Mouse (Mus musculus): Measurements from ENCODE around the gene Riox1. TPM values are rescaled to one million over a fixed set of nuclear protein-coding genes. Genes with fewer than 3 reads are reported as not detected.
"Not testable (repeated sequence)": the region's sequence is repeated elsewhere in the genome, so short reads cannot be mapped to it uniquely, and the experiment has no call there.

Gene Riox1
- total RNA-seq, 1 experiment: 22.6 TPM

DNA sequence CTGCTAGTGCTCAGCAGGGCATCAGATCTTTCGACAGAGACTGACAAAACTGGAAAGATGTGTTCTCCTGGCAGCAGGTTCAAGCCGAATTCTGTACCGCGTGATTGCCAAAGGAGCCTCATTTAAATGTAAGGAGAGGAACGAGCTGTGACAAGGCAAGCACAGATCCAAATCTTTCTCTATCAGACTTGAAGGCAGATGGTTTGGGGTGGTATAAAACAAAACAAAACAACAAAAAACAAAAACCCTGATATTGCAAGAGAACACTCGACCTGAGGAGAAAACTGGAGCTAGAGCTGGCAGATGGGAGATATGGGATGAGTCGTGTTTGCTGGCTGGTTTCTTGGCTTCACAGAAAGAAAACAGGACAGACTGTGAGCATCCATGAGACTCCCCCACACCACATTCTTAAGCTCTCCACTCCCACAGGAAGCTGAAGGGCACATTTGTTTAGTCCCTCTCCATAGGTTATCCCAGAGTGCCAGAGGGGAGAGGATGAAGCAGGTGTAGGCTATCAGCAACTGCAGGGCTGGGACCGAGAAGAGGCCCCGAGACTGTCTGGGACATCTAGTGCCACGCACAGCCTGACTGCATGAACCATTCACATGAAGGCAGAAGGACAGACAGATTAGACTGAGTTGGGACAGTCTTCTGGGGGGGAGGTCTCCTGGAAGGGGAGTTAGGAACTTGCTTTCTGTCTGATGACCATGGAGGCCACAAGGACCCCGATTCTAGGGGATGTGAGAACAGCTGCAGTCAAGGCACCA, 48.1 kb downstream of the Riox1 start:
- no peak overlapping the region for H3K9ac ChIP-seq (ENCODE audit: insufficient read depth, low read depth, low read length, poor library complexity, severe bottlenecking)
- no peak overlapping the region for H3K4me3 ChIP-seq (ENCODE audit: insufficient read depth in 1 of 2, low read depth in 1 of 2, low read length in 2 of 2, poor library complexity in 1 of 2, severe bottlenecking in 1 of 2)
- no peak for TF ChIP-seq ZC3H11A (IDR thresholded peaks at IDR 0.05; ENCODE audit: borderline replicate concordance, low read depth, low read length)
- TF ChIP-seq ZNF384 (IDR thresholded peaks at IDR 0.05; ENCODE audit: low read depth, low read length): no peak
- no peak for TF ChIP-seq MAFK (IDR thresholded peaks at IDR 0.05; ENCODE audit: insufficient read depth, low read depth, low read length)
- no peak for TF ChIP-seq HCFC1 (IDR thresholded peaks at IDR 0.05; ENCODE audit: borderline replicate concordance, insufficient read depth, low read length)
- no peak for TF ChIP-seq CHD2 (IDR thresholded peaks at IDR 0.05; ENCODE audit: low read depth, low read length)
- peaks cover 2% of the 10 kb centered on the region; the same call in 1 of the 2 replicates for H3K9me3 ChIP-seq (ENCODE audit: control insufficient read depth, insufficient read depth, low read depth, low read length)
- no peaks in the 10 kb centered on the region for H3K36me3 ChIP-seq (ENCODE audit: control insufficient read depth, insufficient read depth, low read length, poor library complexity, severe bottlenecking)
- in situ Hi-C loops (cut with MboI; ENCODE audit: low sequenced_read_pairs in 2 of 2, unreplicated experiment in 2 of 2): no loop called here
- H3K27ac ChIP-seq (ENCODE audit: insufficient read depth, low read depth, low read length, poor library complexity, severe bottlenecking): no peak overlapping the region
- no peak for DNase-seq (ENCODE audit: low read depth, low spot score)
- H3K4me1 ChIP-seq (ENCODE audit: control insufficient read depth in 2 of 2, insufficient read depth in 2 of 2, low read length in 2 of 2, poor library complexity in 1 of 2): no peaks in the 10 kb centered on the region; a peak in 1 of 4 replicates

DNA sequence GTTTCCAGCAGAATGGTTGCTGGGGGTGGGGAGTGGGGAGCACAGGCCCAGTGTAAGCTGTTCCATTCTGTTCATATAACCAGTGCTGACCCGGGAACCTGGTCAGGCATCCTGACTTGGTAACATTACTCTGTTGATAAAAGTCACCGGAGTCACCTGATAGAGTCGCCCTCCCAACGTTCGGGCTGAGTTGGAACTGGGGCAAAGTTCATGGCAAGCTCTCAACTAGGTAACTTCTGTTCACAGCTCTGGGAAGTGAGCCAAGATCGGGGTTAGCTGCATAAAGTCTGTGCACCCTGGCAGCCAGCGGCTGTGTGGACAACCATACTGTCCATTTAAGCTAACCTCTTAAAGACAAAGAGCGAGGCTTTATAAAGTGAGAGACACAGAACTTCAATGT, 48.8 kb downstream of the Riox1 start:
- H3K9me3 ChIP-seq (ENCODE audit: control insufficient read depth, insufficient read depth, low read depth, low read length); in situ Hi-C loops (cut with MboI; ENCODE audit: low sequenced_read_pairs in 2 of 2, unreplicated experiment in 2 of 2); H3K4me1 ChIP-seq (ENCODE audit: control insufficient read depth in 2 of 2, insufficient read depth in 2 of 2, low read length in 2 of 2, poor library complexity in 1 of 2); H3K9ac ChIP-seq (ENCODE audit: insufficient read depth, low read depth, low read length, poor library complexity, severe bottlenecking); DNase-seq (ENCODE audit: low read depth, low spot score); H3K27ac ChIP-seq (ENCODE audit: insufficient read depth, low read depth, low read length, poor library complexity, severe bottlenecking); H3K4me3 ChIP-seq (ENCODE audit: insufficient read depth in 1 of 2, low read depth in 1 of 2, low read length in 2 of 2, poor library complexity in 1 of 2, severe bottlenecking in 1 of 2); H3K36me3 ChIP-seq (ENCODE audit: control insufficient read depth, insufficient read depth, low read length, poor library complexity, severe bottlenecking): not testable (repeated sequence)

DNA sequence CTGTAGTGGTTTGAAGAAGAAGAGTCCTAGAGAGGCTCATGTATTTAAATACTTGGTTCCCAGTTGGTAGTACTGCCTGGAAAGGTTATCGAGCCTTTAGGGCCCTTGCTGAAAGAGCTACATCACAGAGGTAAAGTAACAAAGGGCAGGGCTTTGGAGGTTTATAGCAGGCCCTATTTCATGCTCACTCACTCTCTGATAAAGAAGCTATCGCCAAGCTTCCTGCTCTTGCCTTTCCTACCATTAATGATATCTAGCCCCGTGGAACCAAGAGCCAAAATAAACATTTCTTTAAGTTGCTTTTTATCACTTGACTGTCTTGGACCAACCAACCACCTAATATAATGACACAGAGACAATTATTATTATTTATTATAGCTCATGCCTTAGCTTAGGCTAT, 50.0 kb downstream of the Riox1 start:
- no peak for TF ChIP-seq CHD2 (IDR thresholded peaks at IDR 0.05; ENCODE audit: low read depth, low read length)
- no peak for TF ChIP-seq HCFC1 (IDR thresholded peaks at IDR 0.05; ENCODE audit: borderline replicate concordance, insufficient read depth, low read length)
- no peak for TF ChIP-seq MAFK (IDR thresholded peaks at IDR 0.05; ENCODE audit: insufficient read depth, low read depth, low read length)
- no peak for TF ChIP-seq ZNF384 (IDR thresholded peaks at IDR 0.05; ENCODE audit: low read depth, low read length)
- TF ChIP-seq ZC3H11A (IDR thresholded peaks at IDR 0.05; ENCODE audit: borderline replicate concordance, low read depth, low read length): no peak
- Histone ChIP-seq H3K9ac (ENCODE audit: insufficient read depth, low read depth, low read length, poor library complexity, severe bottlenecking) (no peak overlapping the region), H3K36me3 (ENCODE audit: control insufficient read depth, insufficient read depth, low read length, poor library complexity, severe bottlenecking) (no peaks in the 10 kb centered on the region), H3K27ac (ENCODE audit: insufficient read depth, low read depth, low read length, poor library complexity, severe bottlenecking) (no peak overlapping the region), H3K9me3 (ENCODE audit: control insufficient read depth, insufficient read depth, low read depth, low read length) (peaks cover 2% of the 10 kb centered on the region; the same call in 1 of the 2 replicates), H3K4me1 (ENCODE audit: control insufficient read depth in 2 of 2, insufficient read depth in 2 of 2, low read length in 2 of 2, poor library complexity in 1 of 2) (no peaks in the 10 kb centered on the region; a peak in 1 of 4 replicates), H3K4me3 (ENCODE audit: insufficient read depth in 1 of 2, low read depth in 1 of 2, low read length in 2 of 2, poor library complexity in 1 of 2, severe bottlenecking in 1 of 2) (no peak overlapping the region)
- in situ Hi-C loops (cut with MboI; ENCODE audit: low sequenced_read_pairs in 2 of 2, unreplicated experiment in 2 of 2): no loop called here
- DNase-seq (ENCODE audit: low read depth, low spot score): no peak

Other genes starting within 250 kb of the Riox1 start
- gene Papln, start 187.0 kb upstream of the Riox1 start, total RNA-seq (2012; rRNA removed): 0.62 and 1.9 TPM in 2 replicates
- gene Numb, start 28.7 kb upstream of the Riox1 start, total RNA-seq (2012; rRNA removed): 17.2 and 18.2 TPM in 2 replicates
- not detected in 2 replicates for gene Heatr4, start 34.2 kb downstream of the Riox1 start, total RNA-seq (2012; rRNA removed)
- 3.7 and 4.1 TPM in 2 replicates for gene Acot2, start 37.3 kb downstream of the Riox1 start, total RNA-seq (2012; rRNA removed)
- gene Acot1, start 58.9 kb downstream of the Riox1 start, total RNA-seq (2012; rRNA removed): 10.2 and 19.3 TPM in 2 replicates
- 0.04 and 0.05 TPM in 2 replicates for gene Acot4, start 87.8 kb downstream of the Riox1 start, total RNA-seq (2012; rRNA removed)
- gene Gm49366, start 88.3 kb downstream of the Riox1 start, total RNA-seq (2012; rRNA removed): not detected in 2 replicates
- 0.27 and 0.32 TPM in 2 replicates for gene Acot3, start 101.5 kb downstream of the Riox1 start, total RNA-seq (2012; rRNA removed)
- gene Acot5, start 118.7 kb downstream of the Riox1 start, total RNA-seq (2012; rRNA removed): not detected in 2 replicates
- 0.36 and 0.58 TPM in 2 replicates for gene Acot6, start 150.0 kb downstream of the Riox1 start, total RNA-seq (2012; rRNA removed)
- gene Dnal1, start 163.8 kb downstream of the Riox1 start, total RNA-seq (2012; rRNA removed): 3.0 and 3.5 TPM in 2 replicates
- 0.80 and 1.5 TPM in 2 replicates for gene Pnma1, start 197.9 kb downstream of the Riox1 start, total RNA-seq (2012; rRNA removed)